Mouse (Mus musculus) layer of hippocampus, adult 2 months (tissue): ENCODE measurements around the gene Mchr1. TPM values are rescaled to one million over a fixed set of nuclear protein-coding genes. Genes with fewer than 3 reads are reported as not detected.

Experiments
- DNase-seq, 2 experiments: peaks; one replicate each; pipeline ENCODE4 v3.0.0; 2022; ENCODE audit warnings: low spot score in 2 of 2
- H3K27ac ChIP-seq: fragments of 200-600 bp; 2 replicates; pipeline ENCODE4 v1.8.1; 2022
- H3K4me3 ChIP-seq: fragments of 200-600 bp; 2 replicates; pipeline ENCODE4 v1.8.1; 2022; ENCODE audit warnings: mild to moderate bottlenecking
- CTCF ChIP-seq: fragments of 200-600 bp; conservative IDR thresholded peaks from 2 replicates; pipeline ENCODE4 v1.8.1; 2022; ENCODE audit warnings: antibody characterized with exemption, mild to moderate bottlenecking, moderate library complexity
- long read RNA-seq, 2 experiments: library from polyadenylated mRNA; stranded (forward); transcript quantifications; one replicate each; pipeline ENCODE4 v2.0.0; 2021; ENCODE audit warnings: borderline mapping rate in 2 of 2
- total RNA-seq, 2 experiments: library from RNA; stranded (reverse); gene quantifications; 2 replicates each; pipeline ENCODE4 v1.2.3; 2021

Gene Mchr1
- 10 to 100 TPM; 24.6 to 24.9 TPM for total RNA-seq
- long read RNA-seq, experiment 1, transcript Mchr1-201 (2 exons, 2,189 nt) = major isoform, 18 of 18 reads
- long read RNA-seq, experiment 1, partial matches to known transcripts = 0 of 18 reads
- long read RNA-seq, experiment 1, other reads (novel, unspliced or antisense) = 0 of 18 reads
- long read RNA-seq, experiment 2, transcript Mchr1-201 (2 exons, 2,189 nt) = major isoform, 40 of 42 reads
- long read RNA-seq, experiment 2, partial matches to known transcripts = 2 of 42 reads
- long read RNA-seq, experiment 2, other reads (novel, unspliced or antisense) = 0 of 42 reads

GRCm38 (mm10) chr15:81235086-81235920, at the start of gene Mchr1:
Mchr1 (plus strand) TSS chr15:81235499.
- DNase-seq = peak; percentile 64 to 77
- H3K4me3 ChIP-seq = peak within 1 kb of the TSS; percentile 75
- H3K27ac ChIP-seq = peak within 1 kb of the TSS; percentile 93
- peak; percentile 53 for TF ChIP-seq CTCF

GRCm38 (mm10) chr15:81189061-81189460, 46.2 kb upstream of the Mchr1 start:
- no peak overlapping the region for H3K27ac ChIP-seq
- no peak for DNase-seq
- no peak for TF ChIP-seq CTCF
- H3K4me3 ChIP-seq = peak overlapping the region; percentile 100

GRCm38 (mm10) chr15:81190011-81190629, 45.2 kb upstream of the Mchr1 start:
- no peak for TF ChIP-seq CTCF
- no peak for DNase-seq

GRCm38 (mm10) chr15:81190630-81191178, 44.6 kb upstream of the Mchr1 start, which contains the start of gene Mrtfa:
Mrtfa (minus strand) TSS chr15:81190757.
- TF ChIP-seq CTCF = peak; percentile 15; the same call in 1 of the 2 replicates
- Histone ChIP-seq H3K27ac (peak within 1 kb of the TSS; percentile 86), H3K4me3 (peak within 1 kb of the TSS; percentile 100)
- peak; percentile 99 for DNase-seq

More at GRCm38 (mm10) chr15:81190011-81190629, 45.2 kb upstream of the Mchr1 start:
- Histone ChIP-seq H3K27ac (peak overlapping the region; percentile 86), H3K4me3 (peak overlapping the region; percentile 100)

- DNase-seq = peak; percentile 20 to 33
- peak overlapping the region; percentile 85 for H3K27ac ChIP-seq
- H3K4me3 ChIP-seq = peak overlapping the region; percentile 100
- no peak for TF ChIP-seq CTCF
Measured at GRCm38 (mm10) chr15:81191303-81191702, 44.0 kb upstream of the Mchr1 start.

GRCm38 (mm10) chr15:81192316-81192715, 43.0 kb upstream of the Mchr1 start:
- no peak for TF ChIP-seq CTCF
- no peak for DNase-seq
- H3K4me3 ChIP-seq = no peak overlapping the region
- H3K27ac ChIP-seq = no peak overlapping the region

- Histone ChIP-seq H3K27ac (no peak overlapping the region), H3K4me3 (no peak overlapping the region)
- TF ChIP-seq CTCF = no peak
- DNase-seq = no peak
Measured at GRCm38 (mm10) chr15:81192858-81193257, 42.4 kb upstream of the Mchr1 start.

GRCm38 (mm10) chr15:81194791-81195190, 40.5 kb upstream of the Mchr1 start:
- Histone ChIP-seq H3K4me3 (no peak overlapping the region), H3K27ac (no peak overlapping the region)
- DNase-seq = no peak
- no peak for TF ChIP-seq CTCF

- no peak for TF ChIP-seq CTCF
- no peak overlapping the region for H3K4me3 ChIP-seq
- DNase-seq = no peak
- no peak overlapping the region for H3K27ac ChIP-seq
Measured at GRCm38 (mm10) chr15:81195447-81195846, 39.9 kb upstream of the Mchr1 start.

GRCm38 (mm10) chr15:81197197-81197596, 38.1 kb upstream of the Mchr1 start:
- Histone ChIP-seq H3K27ac (no peak overlapping the region), H3K4me3 (no peak overlapping the region)
- no peak for TF ChIP-seq CTCF
- no peak for DNase-seq

GRCm38 (mm10) chr15:81198447-81198846, 36.9 kb upstream of the Mchr1 start:
- Histone ChIP-seq H3K27ac (no peak overlapping the region), H3K4me3 (no peak overlapping the region)
- no peak for DNase-seq
- peak; percentile 54 for TF ChIP-seq CTCF

- TF ChIP-seq CTCF = peak; percentile 83
- peak; percentile 38 to 75 for DNase-seq
- H3K4me3 ChIP-seq = peak overlapping the region; percentile 25; the same call in 1 of the 2 replicates
- peak overlapping the region; percentile 59; the same call in 1 of the 2 replicates for H3K27ac ChIP-seq
Measured at GRCm38 (mm10) chr15:81199372-81199959, 35.8 kb upstream of the Mchr1 start.
